Mouse (Mus musculus) cerebellum, postnatal 25 days (tissue): Measurements from ENCODE around the gene Slc39a11.
"Not testable (repeated sequence)": the region's sequence is repeated elsewhere in the genome, so short reads cannot be mapped to it uniquely, and the experiment has no call there.

Experiments used
- DNase-seq, 2 experiments: peaks; one replicate each; pipeline ENCODE4 v3.0.0; 2021; ENCODE audit warnings: mixed read lengths in 2 of 2

Slc39a11 gene

GRCm38 (mm10) chr11:113586423-113586822 is 63.5 kb downstream of the Slc39a11 start:
- no peak for DNase-seq

GRCm38 (mm10) chr11:113583879-113584661 is 65.8 kb downstream of the Slc39a11 start:
- DNase-seq: no peak

GRCm38 (mm10) chr11:113577221-113577620 is 72.7 kb downstream of the Slc39a11 start:
- DNase-seq: no peak

GRCm38 (mm10) chr11:113572641-113573040 is 77.2 kb downstream of the Slc39a11 start:
- DNase-seq: no peak

GRCm38 (mm10) chr11:113571616-113572015 is 78.3 kb downstream of the Slc39a11 start:
- no peak for DNase-seq

GRCm38 (mm10) chr11:113568999-113569398 is 80.9 kb downstream of the Slc39a11 start:
- no peak for DNase-seq

GRCm38 (mm10) chr11:113567926-113568325 is 82.0 kb downstream of the Slc39a11 start:
- not testable (repeated sequence) for DNase-seq

GRCm38 (mm10) chr11:113565006-113565995 is 84.6 kb downstream of the Slc39a11 start:
- DNase-seq: peak; percentile 75 to 86

- no peak for DNase-seq
Observed at GRCm38 (mm10) chr11:113562326-113562725, 87.6 kb downstream of the Slc39a11 start.

- DNase-seq: no peak
Observed at GRCm38 (mm10) chr11:113560150-113560549, 89.7 kb downstream of the Slc39a11 start.

GRCm38 (mm10) chr11:113558505-113558904 is 91.4 kb downstream of the Slc39a11 start:
- DNase-seq: peak in 1 of 2 experiments; percentile 29

- no peak for DNase-seq
Observed at GRCm38 (mm10) chr11:113556142-113556541, 93.7 kb downstream of the Slc39a11 start.

GRCm38 (mm10) chr11:113554701-113555360 is 95.0 kb downstream of the Slc39a11 start:
- no peak for DNase-seq

- peak in 1 of 2 experiments; percentile 38 for DNase-seq
Observed at GRCm38 (mm10) chr11:113554194-113554593, 95.7 kb downstream of the Slc39a11 start.

- no peak for DNase-seq
Observed at GRCm38 (mm10) chr11:113553605-113554004, 96.3 kb downstream of the Slc39a11 start.

- no peak for DNase-seq
Observed at GRCm38 (mm10) chr11:113552539-113552938, 97.3 kb downstream of the Slc39a11 start.

GRCm38 (mm10) chr11:113546217-113546877 is 103.5 kb downstream of the Slc39a11 start:
- no peak for DNase-seq

- no peak for DNase-seq
Observed at GRCm38 (mm10) chr11:113544017-113544640, 105.8 kb downstream of the Slc39a11 start.

- DNase-seq: no peak
Observed at GRCm38 (mm10) chr11:113541073-113541472, 108.8 kb downstream of the Slc39a11 start.

- peak; percentile 90 to 96 for DNase-seq
Observed at GRCm38 (mm10) chr11:113539502-113540209, 110.2 kb downstream of the Slc39a11 start.

- no peak for DNase-seq
Observed at GRCm38 (mm10) chr11:113539079-113539478, 110.8 kb downstream of the Slc39a11 start.
